Mouse (Mus musculus) myocyte (in vitro differentiated cells): Measurements from ENCODE around the gene Cfap73. TPM values are rescaled to one million over a fixed set of nuclear protein-coding genes. Genes with fewer than 3 reads are reported as not detected.

Source experiments
- H3K27me3 ChIP-seq: one replicate; pipeline ENCODE4 v1.6.1; 2011; ENCODE audit not compliant: control insufficient read depth, insufficient read depth, insufficient read length
- H3K36me3 ChIP-seq: one replicate; pipeline ENCODE4 v1.6.1; 2011; ENCODE audit not compliant: control insufficient read depth, insufficient read depth
- H3K4me2 ChIP-seq: one replicate; pipeline ENCODE4 v1.6.1; 2011; ENCODE audit warnings: low read depth, control low read depth
- H3K4me3 ChIP-seq: one replicate; pipeline ENCODE4 v1.5.1; 2011; ENCODE audit warnings: mild to moderate bottlenecking, control low read depth, moderate library complexity
- H3K79me2 ChIP-seq: one replicate; pipeline ENCODE4 v1.6.1; 2011; ENCODE audit not compliant: control insufficient read depth, insufficient read depth
- H3ac ChIP-seq: one replicate; pipeline ENCODE4 v1.6.1; 2011; ENCODE audit not compliant: control insufficient read depth, insufficient read length
- CEBPB ChIP-seq: IDR thresholded peaks from 2 replicates; pipeline ENCODE4 v1.6.1; 2011; ENCODE audit warnings: mild to moderate bottlenecking, moderate library complexity; ENCODE audit not compliant: poor library complexity, insufficient read depth, severe bottlenecking
- E2F4 ChIP-seq: IDR thresholded peaks from one replicate; pipeline ENCODE4 v1.6.1; 2011; ENCODE audit warnings: mild to moderate bottlenecking, control low read depth, moderate library complexity; ENCODE audit not compliant: insufficient read depth
- MAX ChIP-seq: IDR thresholded peaks from one replicate; pipeline ENCODE4 v1.6.1; 2011; ENCODE audit warnings: low read depth, mild to moderate bottlenecking, control low read depth
- MYOD1 ChIP-seq, 3 experiments: IDR thresholded peaks; one replicate each; pipeline ENCODE4 v1.6.1; 2011; ENCODE audit warnings: control low read depth in 2 of 3, low read depth in 2 of 3, mild to moderate bottlenecking in 2 of 3, moderate library complexity in 1 of 3; ENCODE audit not compliant: insufficient read length in 2 of 3, control insufficient read depth in 1 of 3
- MYOG ChIP-seq, 3 experiments: IDR thresholded peaks; one replicate each; pipeline ENCODE4 v1.6.1; 2011; ENCODE audit warnings: control low read depth in 2 of 3, low read depth in 2 of 3, mild to moderate bottlenecking in 2 of 3; ENCODE audit not compliant: insufficient read length in 2 of 3, control insufficient read depth in 1 of 3, insufficient read depth in 1 of 3
- POLR2A ChIP-seq: IDR thresholded peaks from one replicate; pipeline ENCODE4 v1.6.1; 2011; ENCODE audit warnings: low read depth, mild to moderate bottlenecking, control low read depth, moderate library complexity; ENCODE audit not compliant: insufficient read length
- POLR2AphosphoS2 ChIP-seq: IDR thresholded peaks from one replicate; pipeline ENCODE4 v1.6.1; 2011; ENCODE audit warnings: low read depth, control low read depth; ENCODE audit not compliant: insufficient read length
- REST ChIP-seq: IDR thresholded peaks from one replicate; pipeline ENCODE4 v1.6.1; 2011; ENCODE audit warnings: mild to moderate bottlenecking, control low read depth, moderate library complexity; ENCODE audit not compliant: insufficient read depth, insufficient read length
- SRF ChIP-seq: IDR thresholded peaks from one replicate; pipeline ENCODE4 v1.6.1; 2011; ENCODE audit warnings: low read depth; ENCODE audit not compliant: control insufficient read depth, insufficient read length
- TCF12 ChIP-seq: IDR thresholded peaks from one replicate; pipeline ENCODE4 v1.6.1; 2011; ENCODE audit warnings: mild to moderate bottlenecking, control low read depth; ENCODE audit not compliant: poor library complexity, insufficient read depth, severe bottlenecking
- TCF3 ChIP-seq: IDR thresholded peaks from one replicate; pipeline ENCODE4 v1.6.1; 2011; ENCODE audit warnings: low read depth, control low read depth; ENCODE audit not compliant: insufficient read length
- USF1 ChIP-seq: IDR thresholded peaks from one replicate; pipeline ENCODE4 v1.6.1; 2011; ENCODE audit warnings: low read depth, mild to moderate bottlenecking, control low read depth, moderate library complexity
- polyA plus RNA-seq: library from polyadenylated mRNA; unstranded; fragments of >200 nt; fragmentation: generic; extraction: Trizol; gene quantifications from one replicate; pipeline ENCODE4 v1.2.1, GENCODE M21; 2012; ENCODE audit warnings: missing spikeins

Gene Cfap73
- not detected for polyA plus RNA-seq

GRCm38 (mm10) chr5:120634131-120634530, at the start of gene Cfap73:
Gene Cfap73 (minus strand): TSS chr5:120634235.
- H3K27me3 ChIP-seq, result peaks cover 37% of the 10 kb centered on the region
- H3K36me3 ChIP-seq, result no peaks in the 10 kb centered on the region
- no peak within 1 kb of the TSS for H3ac ChIP-seq
- TF ChIP-seq MYOG (IDR thresholded peaks at IDR 0.05; ENCODE audit: control insufficient read depth in 1 of 3, insufficient read depth in 1 of 3, insufficient read length in 2 of 3, low read depth in 2 of 3), result no peak
- no peak for TF ChIP-seq E2F4
- TF ChIP-seq TCF3, result no peak
- TF ChIP-seq CEBPB, result no peak
- TF ChIP-seq USF1, result no peak
- no peak for TF ChIP-seq TCF12
- TF ChIP-seq MAX, result no peak
- no peak for TF ChIP-seq POLR2A
- TF ChIP-seq REST, result no peak
- no peak for TF ChIP-seq SRF
- TF ChIP-seq MYOD1 (IDR thresholded peaks at IDR 0.05; ENCODE audit: control insufficient read depth in 1 of 3, insufficient read length in 2 of 3, low read depth in 2 of 3), result no peak
- TF ChIP-seq POLR2AphosphoS2, result no peak
- H3K4me3 ChIP-seq, result no peak within 1 kb of the TSS
- no peaks in the 10 kb centered on the region for H3K79me2 ChIP-seq
- no peak within 1 kb of the TSS for H3K4me2 ChIP-seq

DNA sequence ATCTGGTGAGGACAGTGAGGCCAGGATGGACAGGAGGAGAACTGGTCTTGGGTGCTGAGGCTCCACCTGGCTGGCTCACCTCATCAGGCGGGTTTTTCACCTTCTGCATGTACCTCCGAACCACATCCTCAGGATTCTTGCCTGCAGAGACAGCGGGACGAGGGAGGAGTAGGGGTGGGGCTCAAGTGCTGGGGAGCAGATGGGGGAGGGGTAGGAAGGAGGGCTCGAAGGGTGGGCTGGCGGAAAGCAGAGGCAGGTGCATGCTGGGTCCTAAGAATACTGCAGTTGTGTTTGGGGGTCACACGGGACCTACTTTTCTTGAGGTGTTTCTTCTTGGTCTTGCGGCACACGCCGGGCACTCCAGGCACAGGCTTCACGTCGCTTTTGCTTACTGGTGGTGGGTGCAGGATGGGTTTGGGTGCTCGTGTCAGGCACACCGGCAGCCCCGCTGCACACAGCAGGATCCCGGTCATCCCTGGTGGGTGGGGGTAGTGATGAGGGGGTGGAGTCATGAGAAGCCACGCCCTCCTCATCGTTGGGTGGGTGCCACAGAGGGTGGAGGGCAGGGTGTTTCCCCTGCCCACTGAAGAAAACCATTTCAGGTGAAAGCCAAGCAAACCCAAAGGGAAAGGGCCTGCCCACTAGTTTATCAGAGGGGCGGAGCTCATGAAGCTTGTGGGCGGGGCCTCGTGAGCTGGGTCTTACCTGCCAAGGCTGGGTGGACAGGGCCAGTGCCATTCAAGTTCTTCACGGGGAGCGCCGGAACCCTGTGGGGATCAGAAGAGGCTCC, 49.1 kb upstream of the Cfap73 start:
- peaks cover 46% of the 10 kb centered on the region for H3K27me3 ChIP-seq
- no peak overlapping the region for H3K4me3 ChIP-seq
- no peak for TF ChIP-seq TCF12
- TF ChIP-seq POLR2A, result no peak
- no peak for TF ChIP-seq USF1
- TF ChIP-seq POLR2AphosphoS2, result no peak
- TF ChIP-seq TCF3, result no peak
- TF ChIP-seq E2F4, result no peak
- TF ChIP-seq MYOG (IDR thresholded peaks at IDR 0.05; ENCODE audit: control insufficient read depth in 1 of 3, insufficient read depth in 1 of 3, insufficient read length in 2 of 3, low read depth in 2 of 3), result no peak
- TF ChIP-seq MAX, result no peak
- no peak for TF ChIP-seq SRF
- no peak for TF ChIP-seq CEBPB
- no peak for TF ChIP-seq REST
- TF ChIP-seq MYOD1 (IDR thresholded peaks at IDR 0.05; ENCODE audit: control insufficient read depth in 1 of 3, insufficient read length in 2 of 3, low read depth in 2 of 3), result no peak
- H3ac ChIP-seq, result no peak overlapping the region
- H3K4me2 ChIP-seq, result no peak overlapping the region
- H3K79me2 ChIP-seq, result no peaks in the 10 kb centered on the region
- no peaks in the 10 kb centered on the region for H3K36me3 ChIP-seq

DNA sequence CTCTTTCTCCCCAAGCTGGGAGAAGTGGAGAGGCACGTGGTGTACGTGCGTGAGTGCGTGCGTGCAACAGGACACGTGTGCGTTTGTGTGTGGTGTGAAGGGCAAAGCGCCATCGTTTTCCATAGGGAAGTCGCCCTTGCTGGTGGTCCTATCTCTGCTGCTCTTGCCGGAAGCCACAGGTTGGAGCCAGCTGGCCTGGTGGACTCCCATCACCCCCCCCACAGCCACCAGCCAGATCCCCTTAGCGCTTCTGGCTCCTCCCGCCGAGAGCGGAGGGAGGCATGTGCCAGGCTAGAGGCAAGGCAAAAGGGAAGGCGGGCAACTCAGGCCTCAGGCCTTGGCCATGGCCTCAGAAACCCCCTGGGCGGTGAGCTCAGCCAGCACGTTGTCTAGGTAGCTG, 46.9 kb upstream of the Cfap73 start:
- Histone ChIP-seq H3K79me2 (no peaks in the 10 kb centered on the region), H3K4me3 (no peak overlapping the region), H3K36me3 (no peaks in the 10 kb centered on the region), H3ac (no peak overlapping the region), H3K27me3 (peaks cover 41% of the 10 kb centered on the region), H3K4me2 (no peak overlapping the region)
- TF ChIP-seq TCF12 (no peak), REST (no peak), MYOG (IDR thresholded peaks at IDR 0.05; ENCODE audit: control insufficient read depth in 1 of 3, insufficient read depth in 1 of 3, insufficient read length in 2 of 3, low read depth in 2 of 3) (no peak), POLR2AphosphoS2 (no peak), E2F4 (no peak), SRF (no peak), POLR2A (no peak), TCF3 (no peak), MYOD1 (IDR thresholded peaks at IDR 0.05; ENCODE audit: control insufficient read depth in 1 of 3, insufficient read length in 2 of 3, low read depth in 2 of 3) (no peak), MAX (no peak), CEBPB (no peak), USF1 (no peak)

- Histone ChIP-seq H3K4me3 (no peak overlapping the region), H3K79me2 (no peaks in the 10 kb centered on the region), H3ac (no peak overlapping the region), H3K36me3 (no peaks in the 10 kb centered on the region), H3K27me3 (peaks cover 33% of the 10 kb centered on the region), H3K4me2 (no peak overlapping the region)
- no peak for TF ChIP-seq POLR2AphosphoS2
- TF ChIP-seq SRF, result no peak
- TF ChIP-seq E2F4, result no peak
- TF ChIP-seq REST, result no peak
- no peak for TF ChIP-seq MAX
- TF ChIP-seq CEBPB, result no peak
- no peak for TF ChIP-seq MYOD1 (IDR thresholded peaks at IDR 0.05; ENCODE audit: control insufficient read depth in 1 of 3, insufficient read length in 2 of 3, low read depth in 2 of 3)
- no peak for TF ChIP-seq TCF12
- no peak for TF ChIP-seq TCF3
- no peak for TF ChIP-seq POLR2A
- no peak for TF ChIP-seq USF1
- no peak for TF ChIP-seq MYOG (IDR thresholded peaks at IDR 0.05; ENCODE audit: control insufficient read depth in 1 of 3, insufficient read depth in 1 of 3, insufficient read length in 2 of 3, low read depth in 2 of 3)
Measured at GRCm38 (mm10) chr5:120679676-120680555, 45.9 kb upstream of the Cfap73 start.
